Mouse (Mus musculus) G1E (cell line): Measurements from ENCODE around the gene Zfp59. TPM values are rescaled to one million over a fixed set of nuclear protein-coding genes. Genes with fewer than 3 reads are reported as not detected.
A peak's percentile ranks its signal among the peaks of the same experiment; 100 is the strongest.
"Not testable (repeated sequence)": the region's sequence is repeated elsewhere in the genome, so short reads cannot be mapped to it uniquely, and the experiment has no call there.

Source experiments
- ATAC-seq: 2 replicates; pipeline ENCODE4 v1.8.0; 2016; ENCODE audit warnings: mild to moderate bottlenecking; ENCODE audit not compliant: insufficient number of reproducible peaks, poor library complexity, low FRiP score, severe bottlenecking; ENCODE audit errors: extremely low read depth
- DNase-seq: peaks from one replicate; pipeline ENCODE4 v3.0.0; 2012; ENCODE audit warnings: low spot score
- H3K27me3 ChIP-seq: 2 replicates; pipeline ENCODE4 v1.6.1; 2012; ENCODE audit warnings: mild to moderate bottlenecking, low read length, inconsistent platforms; ENCODE audit not compliant: insufficient read depth
- H3K36me3 ChIP-seq: replicated peaks from 2 replicates; pipeline ENCODE3; 2012; ENCODE audit warnings: mild to moderate bottlenecking, inconsistent platforms
- H3K4me1 ChIP-seq: 2 replicates; pipeline ENCODE4 v1.6.1; 2012; ENCODE audit warnings: low read depth, low read length, inconsistent platforms, mixed read lengths; ENCODE audit not compliant: insufficient read depth
- H3K4me3 ChIP-seq: 2 replicates; pipeline ENCODE4 v1.5.1; 2012; ENCODE audit warnings: low read depth, mild to moderate bottlenecking, inconsistent platforms, low read length, moderate library complexity, mixed read lengths
- H3K9me3 ChIP-seq: replicated peaks from 2 replicates; pipeline ENCODE4 v1.6.1; 2012; ENCODE audit warnings: inconsistent platforms
- CTCF ChIP-seq: IDR thresholded peaks from 2 replicates; pipeline ENCODE4 v1.5.1; 2012; ENCODE audit warnings: low read depth, low read length, inconsistent platforms, mixed read lengths
- GATA1 ChIP-seq: IDR thresholded peaks from 2 replicates; pipeline ENCODE4 v1.6.1; 2012; ENCODE audit warnings: borderline replicate concordance, low read length, inconsistent platforms, mixed read lengths
- GATA2 ChIP-seq: IDR thresholded peaks from 2 replicates; pipeline ENCODE4 v1.6.1; 2012; ENCODE audit warnings: low read depth, low read length, inconsistent platforms, borderline replicate concordance
- POLR2AphosphoS5 ChIP-seq: IDR thresholded peaks from 2 replicates; pipeline ENCODE4 v1.6.1; 2012; ENCODE audit warnings: low read depth, low read length, inconsistent platforms; ENCODE audit not compliant: insufficient replicate concordance
- TAL1 ChIP-seq: conservative IDR thresholded peaks from 2 replicates; pipeline ENCODE4 v1.6.1; 2012; ENCODE audit warnings: low read depth, low read length, inconsistent platforms, mixed read lengths
- polyA plus RNA-seq: library from polyadenylated mRNA; stranded (reverse); fragments of >175 nt; gene quantifications from 2 replicates; pipeline ENCODE4 v1.2.3, GENCODE M21; 2012
- total RNA-seq, 2 experiments: library from RNA; stranded (forward) in 1 of 2; stranded (reverse) in 1 of 2; fragments of 200-1000 nt in 1 of 2; fragments of >200 nt in 1 of 2; fragmentation: Nextera tagmentation in 1 of 2; gene quantifications; 2 replicates each; pipeline ENCODE4 v1.2.3; 2014 to 2017

Gene Zfp59
- total and polyA plus RNA-seq, 3 experiments: 0.33 to 9.6 (median 8.9) TPM

GRCm38 (mm10) chr7:27802986-27803385 lies 35.4 kb upstream of the Zfp59 start:
- no peaks in the 10 kb centered on the region for H3K9me3 ChIP-seq
- peaks cover 11% of the 10 kb centered on the region for H3K36me3 ChIP-seq
- H3K4me1 ChIP-seq: no peaks in the 10 kb centered on the region
- DNase-seq (no peak), ATAC-seq (no peak)
- no peak for TF ChIP-seq GATA1
- TF ChIP-seq GATA2: no peak
- no peak for TF ChIP-seq TAL1
- TF ChIP-seq POLR2AphosphoS5: no peak
- H3K4me3 ChIP-seq: no peak overlapping the region
- H3K27me3 ChIP-seq: peaks cover 2% of the 10 kb centered on the region; the same call in 1 of the 2 replicates

GRCm38 (mm10) chr7:27804297-27805030 lies 33.9 kb upstream of the Zfp59 start:
- Histone ChIP-seq H3K4me3 (peak overlapping the region; percentile 70), H3K36me3 (peaks cover 22% of the 10 kb centered on the region), H3K4me1 (no peaks in the 10 kb centered on the region), H3K27me3 (no peaks in the 10 kb centered on the region; the same call in 1 of the 2 replicates), H3K9me3 (no peaks in the 10 kb centered on the region)
- TF ChIP-seq CTCF: no peak
- ATAC-seq: peak; percentile 76
- DNase-seq: peak; percentile 27

DNA sequence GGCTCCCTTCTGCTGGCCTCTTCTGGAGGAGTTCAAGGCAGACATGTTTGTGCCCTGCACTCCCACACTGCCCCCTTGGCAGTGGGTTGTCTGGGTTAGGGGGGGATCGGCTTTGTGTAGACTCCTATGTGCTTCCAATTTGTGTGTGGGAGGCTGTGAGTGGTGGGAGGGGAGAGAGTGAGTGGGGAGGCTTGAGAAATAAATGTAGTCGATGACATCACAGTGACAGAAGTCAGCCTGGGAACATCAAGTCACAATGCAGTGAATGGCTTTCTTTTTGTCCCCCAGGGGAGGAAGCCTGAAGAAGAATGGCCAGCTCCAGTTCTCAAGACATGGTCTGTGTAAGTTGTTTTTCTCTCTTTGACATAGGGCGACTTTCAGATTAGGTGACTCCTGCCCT lies 31.5 kb upstream of the Zfp59 start, which contains the start of gene Zfp626:
Gene Zfp626 (plus strand): TSS at position 301 of the 400 bp plus-strand sequence.
- H3K27me3 ChIP-seq, H3K9me3 ChIP-seq, H3K4me3 ChIP-seq, H3K4me1 ChIP-seq, ATAC-seq, DNase-seq: not testable (repeated sequence)
- H3K36me3 ChIP-seq: peaks cover 39% of the 10 kb centered on the region

GRCm38 (mm10) chr7:27807305-27807704 lies 31.1 kb upstream of the Zfp59 start:
- not testable (repeated sequence) for ATAC-seq

GRCm38 (mm10) chr7:27818526-27819110 lies 19.8 kb upstream of the Zfp59 start:
- TF ChIP-seq POLR2AphosphoS5 (no peak), GATA2 (no peak), GATA1 (no peak), CTCF (no peak), TAL1 (no peak)
- no peak for DNase-seq
- no peak overlapping the region for H3K4me3 ChIP-seq
- H3K36me3 ChIP-seq: peaks cover 41% of the 10 kb centered on the region
- no peaks in the 10 kb centered on the region for H3K4me1 ChIP-seq
- H3K9me3 ChIP-seq: no peaks in the 10 kb centered on the region
- no peaks in the 10 kb centered on the region for H3K27me3 ChIP-seq
- ATAC-seq: no peak

More at GRCm38 (mm10) chr7:27807305-27807704, 31.1 kb upstream of the Zfp59 start:
- H3K27me3 ChIP-seq, H3K9me3 ChIP-seq, H3K4me1 ChIP-seq, H3K4me3 ChIP-seq, DNase-seq: not testable (repeated sequence)
- H3K36me3 ChIP-seq: peaks cover 43% of the 10 kb centered on the region

GRCm38 (mm10) chr7:27822611-27823010 lies 15.8 kb upstream of the Zfp59 start:
- Histone ChIP-seq H3K36me3 (peaks cover 24% of the 10 kb centered on the region), H3K4me1 (no peaks in the 10 kb centered on the region), H3K9me3 (peaks cover 4% of the 10 kb centered on the region; the same call in 1 of the 2 replicates), H3K4me3 (no peak overlapping the region), H3K27me3 (no peaks in the 10 kb centered on the region)
- ATAC-seq (no peak), DNase-seq (no peak)
- TF ChIP-seq TAL1: no peak
- TF ChIP-seq GATA1: no peak
- no peak for TF ChIP-seq CTCF
- no peak for TF ChIP-seq GATA2
- TF ChIP-seq POLR2AphosphoS5: no peak

- ATAC-seq: no peak
- no peak overlapping the region for H3K4me3 ChIP-seq
Measured at GRCm38 (mm10) chr7:27834131-27834530, 4.3 kb upstream of the Zfp59 start.

More at GRCm38 (mm10) chr7:27834131-27834530, 4.3 kb upstream of the Zfp59 start:
- no peaks in the 10 kb centered on the region for H3K27me3 ChIP-seq
- no peak for DNase-seq
- peaks cover 13% of the 10 kb centered on the region for H3K4me1 ChIP-seq
- H3K36me3 ChIP-seq: no peaks in the 10 kb centered on the region
- TF ChIP-seq CTCF: no peak
- TF ChIP-seq GATA2: no peak
- no peaks in the 10 kb centered on the region for H3K9me3 ChIP-seq
